Mouse (Mus musculus): ENCODE data around the gene Rnd1. TPM values are rescaled to one million over a fixed set of nuclear protein-coding genes. Genes with fewer than 3 reads are reported as not detected.

The Rnd1 gene
- polyA plus RNA-seq, 1 experiment: not detected

DNA sequence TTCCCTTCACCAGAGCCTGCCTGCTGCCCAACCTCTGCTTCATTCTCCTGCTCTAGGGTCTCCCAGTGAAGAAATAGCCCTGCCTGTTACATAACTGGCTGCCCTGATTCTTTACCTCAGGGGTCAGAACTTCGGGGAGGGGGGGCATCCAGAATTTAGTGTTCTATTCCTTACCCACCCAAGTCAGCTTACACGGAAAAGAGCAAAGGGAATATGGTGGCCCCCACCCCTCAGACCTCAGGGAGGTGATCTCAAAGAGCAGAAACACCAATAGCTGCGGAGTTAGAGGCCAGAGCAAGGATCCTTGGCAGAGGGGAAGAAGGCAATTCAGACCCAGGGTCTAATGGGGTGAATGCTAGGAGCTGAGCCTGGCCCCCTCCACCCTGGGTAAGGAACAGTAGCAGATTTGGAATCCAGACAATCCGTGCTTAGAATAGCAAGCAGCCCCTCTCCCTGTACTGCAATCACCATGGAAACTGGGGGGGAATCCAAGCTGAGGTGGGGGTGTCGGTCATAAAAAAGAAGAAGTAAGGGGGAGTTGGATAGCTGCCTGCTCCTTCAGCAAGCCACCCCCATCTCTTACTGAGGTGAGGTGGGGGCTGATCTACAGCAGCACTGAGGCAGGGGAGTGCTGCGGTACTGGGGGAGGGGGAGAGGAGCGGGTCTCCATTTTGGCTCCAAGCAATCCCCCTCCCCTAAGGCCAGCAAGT is 2.8 kb downstream of the Rnd1 start:
- H3K4me3 ChIP-seq (replicated peaks): no peak overlapping the region
- no peaks in the 10 kb centered on the region for H3K36me3 ChIP-seq (ENCODE audit: control insufficient read depth)
- peaks cover 10% of the 10 kb centered on the region for H3K4me1 ChIP-seq (ENCODE audit: control insufficient read depth)
- peaks cover 76% of the 10 kb centered on the region for H3K27me3 ChIP-seq (ENCODE audit: control insufficient read depth)
- H3K9me3 ChIP-seq (ENCODE audit: control insufficient read depth, low read length): peaks cover 5% of the 10 kb centered on the region; the same call in 1 of the 2 replicates
- TF ChIP-seq GATA1 (IDR thresholded peaks at IDR 0.05; ENCODE audit: low read length) (no peak), TAL1 (IDR thresholded peaks at IDR 0.05; ENCODE audit: low read length) (no peak)

- peaks cover 69% of the 10 kb centered on the region for H3K27me3 ChIP-seq (ENCODE audit: control insufficient read depth)
- peaks cover 10% of the 10 kb centered on the region for H3K4me1 ChIP-seq (ENCODE audit: control insufficient read depth)
- no peaks in the 10 kb centered on the region for H3K36me3 ChIP-seq (ENCODE audit: control insufficient read depth)
- TF ChIP-seq GATA1 (IDR thresholded peaks at IDR 0.05; ENCODE audit: low read length) (no peak), TAL1 (IDR thresholded peaks at IDR 0.05; ENCODE audit: low read length) (no peak)
- no peak overlapping the region for H3K4me3 ChIP-seq (replicated peaks)
- peaks cover 5% of the 10 kb centered on the region; the same call in 1 of the 2 replicates for H3K9me3 ChIP-seq (ENCODE audit: control insufficient read depth, low read length)
These were observed 3.5 kb downstream of the Rnd1 start for GRCm38 (mm10) chr15:98673732-98674131.

- TF ChIP-seq TAL1 (IDR thresholded peaks at IDR 0.05; ENCODE audit: low read length) (no peak), GATA1 (IDR thresholded peaks at IDR 0.05; ENCODE audit: low read length) (no peak)
These were observed 4.7 kb downstream of the Rnd1 start for GRCm38 (mm10) chr15:98672592-98672991.

DNA sequence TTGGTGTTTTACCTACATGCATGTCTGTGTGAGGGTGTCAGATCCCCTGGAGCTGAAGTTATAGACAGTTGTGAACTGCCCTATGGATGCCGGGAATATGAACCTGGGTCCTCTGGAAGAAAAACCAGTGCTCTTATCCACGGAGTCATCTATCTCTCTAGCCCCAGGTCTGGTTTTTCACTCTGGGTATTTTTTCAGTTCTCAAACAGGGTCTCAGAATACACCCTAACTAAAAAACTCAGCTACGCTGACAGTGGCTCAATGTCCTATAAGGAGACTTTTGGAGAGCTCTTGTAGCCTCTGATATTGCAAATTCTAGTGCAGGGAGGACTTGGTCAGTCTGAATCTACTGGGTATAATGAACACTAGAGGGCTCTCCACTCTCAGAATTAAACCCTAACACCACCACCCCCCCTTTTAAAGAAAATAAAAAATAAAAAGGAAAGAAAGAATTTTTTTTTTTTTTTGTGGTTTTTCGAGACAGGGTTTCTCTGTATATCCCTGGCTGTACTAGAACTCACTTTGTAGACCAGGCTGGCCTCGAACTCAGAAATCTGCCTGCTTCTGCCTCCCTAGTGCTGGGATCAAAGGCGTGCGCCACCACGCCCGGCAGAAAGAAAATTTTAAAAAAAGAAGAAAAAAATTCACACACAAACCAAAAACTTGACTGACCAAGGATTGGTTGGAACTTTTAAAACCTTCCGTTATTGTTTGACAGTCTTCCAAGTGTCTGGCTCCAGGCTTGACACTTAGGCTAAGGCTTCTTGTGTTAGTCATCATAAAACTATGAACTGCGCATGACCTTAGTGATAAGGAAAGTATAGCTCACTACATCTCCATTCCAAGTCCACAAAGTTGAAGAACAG is 13.0 kb downstream of the Rnd1 start:
- Histone ChIP-seq H3K9me3 (ENCODE audit: control insufficient read depth, low read length) (no peaks in the 10 kb centered on the region), H3K4me3 (replicated peaks) (no peak overlapping the region), H3K4me1 (ENCODE audit: control insufficient read depth) (peaks cover 24% of the 10 kb centered on the region), H3K27me3 (ENCODE audit: control insufficient read depth) (0 out of 2 replicates have a peak, but pooled peaks cover 2% of the 10 kb centered on the region), H3K36me3 (ENCODE audit: control insufficient read depth) (peaks cover 17% of the 10 kb centered on the region)
- TF ChIP-seq GATA1 (IDR thresholded peaks at IDR 0.05; ENCODE audit: low read length): no peak
- no peak for TF ChIP-seq TAL1 (IDR thresholded peaks at IDR 0.05; ENCODE audit: low read length)

More at GRCm38 (mm10) chr15:98672592-98672991, 4.7 kb downstream of the Rnd1 start:
- no peak overlapping the region for H3K4me3 ChIP-seq (replicated peaks)
- H3K4me1 ChIP-seq (ENCODE audit: control insufficient read depth): peaks cover 10% of the 10 kb centered on the region
- peaks cover 60% of the 10 kb centered on the region for H3K27me3 ChIP-seq (ENCODE audit: control insufficient read depth)
- no peaks in the 10 kb centered on the region for H3K36me3 ChIP-seq (ENCODE audit: control insufficient read depth)
- H3K9me3 ChIP-seq (ENCODE audit: control insufficient read depth, low read length): peaks cover 5% of the 10 kb centered on the region; the same call in 1 of the 2 replicates

- Histone ChIP-seq H3K36me3 (ENCODE audit: control insufficient read depth) (peaks cover 31% of the 10 kb centered on the region), H3K4me1 (ENCODE audit: control insufficient read depth) (peaks cover 24% of the 10 kb centered on the region), H3K27me3 (ENCODE audit: control insufficient read depth) (0 out of 2 replicates have a peak, but pooled peaks cover 1% of the 10 kb centered on the region), H3K4me3 (replicated peaks) (peak within 1 kb of the TSS; percentile 70), H3K9me3 (ENCODE audit: control insufficient read depth, low read length) (no peaks in the 10 kb centered on the region)
- TF ChIP-seq GATA1 (IDR thresholded peaks at IDR 0.05; ENCODE audit: low read length) (no peak), TAL1 (IDR thresholded peaks at IDR 0.05; ENCODE audit: low read length) (no peak)
These were observed 14.4 kb downstream of the Rnd1 start, which contains the start of gene Ddx23 for GRCm38 (mm10) chr15:98662567-98663545. Gene Ddx23 (minus strand): TSS chr15:98662894.

- Histone ChIP-seq H3K9me3 (ENCODE audit: control insufficient read depth, low read length) (no peaks in the 10 kb centered on the region), H3K36me3 (ENCODE audit: control insufficient read depth) (peaks cover 38% of the 10 kb centered on the region), H3K27me3 (ENCODE audit: control insufficient read depth) (no peaks in the 10 kb centered on the region), H3K4me1 (ENCODE audit: control insufficient read depth) (peaks cover 24% of the 10 kb centered on the region), H3K4me3 (replicated peaks) (peak overlapping the region; percentile 70)
- TF ChIP-seq GATA1 (IDR thresholded peaks at IDR 0.05; ENCODE audit: low read length) (peak; percentile 82), TAL1 (IDR thresholded peaks at IDR 0.05; ENCODE audit: low read length) (peak; percentile 42; the same call in 2 of the 3 replicates)
These were observed 15.1 kb downstream of the Rnd1 start for GRCm38 (mm10) chr15:98662198-98662566.

DNA sequence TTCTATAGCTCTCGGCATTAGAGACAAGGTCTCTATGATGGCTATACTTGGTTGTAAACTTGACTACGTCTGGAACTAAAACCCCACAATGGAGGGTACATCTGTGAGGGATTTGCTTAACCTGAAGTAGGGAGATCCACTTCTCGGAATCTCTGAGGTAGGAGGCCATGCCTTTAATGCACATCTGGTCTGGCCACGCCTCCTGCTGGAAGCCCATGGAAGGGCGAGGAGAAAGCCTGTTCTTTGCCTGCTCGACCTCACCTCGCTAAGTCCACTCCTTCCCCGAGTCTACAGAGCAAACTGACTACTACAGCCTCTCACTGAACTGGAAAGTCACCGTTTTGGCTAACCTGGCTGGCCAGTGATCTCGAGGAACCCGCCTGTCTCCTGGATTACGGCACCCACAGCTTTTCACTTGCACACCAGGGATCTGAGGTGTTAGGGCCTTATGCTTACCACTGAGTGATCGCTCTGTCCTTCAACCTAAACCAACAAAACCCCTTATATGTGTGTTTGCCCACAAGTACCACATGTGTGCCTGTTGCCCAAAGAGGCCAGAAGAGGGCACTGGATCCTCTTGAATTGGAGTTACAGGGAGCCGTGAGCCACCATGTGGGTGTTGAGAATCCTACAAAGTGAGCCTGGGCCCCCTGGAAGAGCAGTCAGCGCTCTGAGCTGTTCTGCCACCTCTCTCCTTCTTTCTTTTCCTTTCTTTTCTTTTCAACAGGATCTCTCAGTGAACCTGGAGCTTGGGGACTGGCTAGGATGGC is 20.1 kb downstream of the Rnd1 start:
- peaks cover 18% of the 10 kb centered on the region for H3K4me1 ChIP-seq (ENCODE audit: control insufficient read depth)
- TF ChIP-seq GATA1 (IDR thresholded peaks at IDR 0.05; ENCODE audit: low read length) (no peak), TAL1 (IDR thresholded peaks at IDR 0.05; ENCODE audit: low read length) (no peak)
- H3K27me3 ChIP-seq (ENCODE audit: control insufficient read depth): no peaks in the 10 kb centered on the region; the same call in 1 of the 2 replicates
- H3K36me3 ChIP-seq (ENCODE audit: control insufficient read depth): peaks cover 87% of the 10 kb centered on the region
- no peak overlapping the region for H3K4me3 ChIP-seq (replicated peaks)
- H3K9me3 ChIP-seq (ENCODE audit: control insufficient read depth, low read length): peaks cover 3% of the 10 kb centered on the region

GRCm38 (mm10) chr15:98652174-98652573 is 25.1 kb downstream of the Rnd1 start:
- Histone ChIP-seq H3K9me3 (ENCODE audit: control insufficient read depth, low read length) (peaks cover 3% of the 10 kb centered on the region), H3K4me1 (ENCODE audit: control insufficient read depth) (no peaks in the 10 kb centered on the region), H3K27me3 (ENCODE audit: control insufficient read depth) (no peaks in the 10 kb centered on the region; the same call in 1 of the 2 replicates), H3K4me3 (replicated peaks) (no peak overlapping the region), H3K36me3 (ENCODE audit: control insufficient read depth) (peaks cover 99% of the 10 kb centered on the region)
- TF ChIP-seq TAL1 (IDR thresholded peaks at IDR 0.05; ENCODE audit: low read length): no peak
- no peak for TF ChIP-seq GATA1 (IDR thresholded peaks at IDR 0.05; ENCODE audit: low read length)
